Mouse (Mus musculus) liver, adult 2 months (tissue): ENCODE results near the gene Clpx.

ENCODE experiments used
- CTCF ChIP-seq: fragments of 200-500 bp; IDR thresholded peaks from 2 replicates; pipeline ENCODE4 v1.5.1; 2011; ENCODE audit warnings: low read depth, low read length, control low read depth
- POLR2A ChIP-seq: fragments of 200-500 bp; IDR thresholded peaks from 2 replicates; pipeline ENCODE4 v1.6.1; 2011; ENCODE audit warnings: low read length, control low read depth; ENCODE audit not compliant: insufficient read depth; ENCODE audit errors: extremely low read depth

DNA sequence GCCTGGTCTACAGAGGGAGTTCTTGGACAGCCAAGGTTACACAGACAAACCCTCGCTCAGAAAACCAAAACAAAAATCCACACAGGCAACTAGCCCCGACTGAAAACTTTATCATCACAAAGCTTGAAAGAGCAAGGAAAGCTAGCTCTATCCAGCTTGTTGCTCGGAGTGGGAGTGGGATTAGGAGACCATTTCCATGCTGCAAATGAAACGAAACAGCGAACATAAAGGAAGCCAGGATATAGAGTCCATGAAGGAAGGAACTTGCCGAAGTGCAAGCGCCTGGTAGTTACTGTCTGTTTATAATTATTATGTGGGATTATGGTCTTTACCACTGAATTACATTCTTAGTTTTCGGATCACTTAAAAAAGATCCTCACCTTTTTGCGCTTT lies 484 bp upstream of the Clpx start:
- no peak for TF ChIP-seq CTCF
- no peak for TF ChIP-seq POLR2A
